Mouse (Mus musculus) WW6 (cell line): Measurements from ENCODE around the gene Tmprss4.
A peak's percentile ranks its signal among the peaks of the same experiment; 100 is the strongest.

Source experiments
- DNase-seq: peaks from one replicate; pipeline ENCODE4 v3.0.0-alpha.2; 2013; ENCODE audit warnings: low read depth, low spot score

Gene Tmprss4

DNA sequence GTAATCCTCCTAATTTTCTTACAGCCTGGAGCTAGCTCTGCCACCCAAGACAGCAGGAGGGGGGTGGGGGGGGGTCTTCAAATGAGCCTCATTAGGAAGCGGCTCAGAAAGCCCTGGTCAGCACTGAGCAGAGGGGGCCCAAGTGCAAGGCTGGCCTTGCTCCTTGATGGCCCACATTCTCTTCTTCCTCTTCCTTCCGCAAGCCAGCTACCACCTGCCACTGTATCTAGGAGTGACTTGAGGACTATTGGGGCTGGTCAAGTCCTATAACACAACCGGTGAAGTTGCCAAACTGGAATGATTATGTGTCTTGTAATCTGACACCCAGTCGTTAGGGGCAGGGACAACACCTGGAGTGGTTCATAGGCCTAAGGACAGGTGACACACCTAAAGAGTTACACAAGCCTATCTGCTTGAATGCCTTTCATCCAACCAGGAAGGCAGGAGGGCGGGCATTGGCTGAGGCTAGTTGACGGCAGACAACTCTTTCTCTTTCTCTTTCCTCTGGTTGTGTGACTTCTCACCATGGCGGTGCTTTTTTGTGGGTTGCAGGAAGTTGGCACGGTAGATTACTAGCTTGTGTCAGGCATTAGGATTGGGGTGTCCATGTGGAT, at the start of gene Tmprss4:
Gene Tmprss4 (minus strand): TSS at position 296 of the 614 bp plus-strand sequence.
- no peak for DNase-seq

DNA sequence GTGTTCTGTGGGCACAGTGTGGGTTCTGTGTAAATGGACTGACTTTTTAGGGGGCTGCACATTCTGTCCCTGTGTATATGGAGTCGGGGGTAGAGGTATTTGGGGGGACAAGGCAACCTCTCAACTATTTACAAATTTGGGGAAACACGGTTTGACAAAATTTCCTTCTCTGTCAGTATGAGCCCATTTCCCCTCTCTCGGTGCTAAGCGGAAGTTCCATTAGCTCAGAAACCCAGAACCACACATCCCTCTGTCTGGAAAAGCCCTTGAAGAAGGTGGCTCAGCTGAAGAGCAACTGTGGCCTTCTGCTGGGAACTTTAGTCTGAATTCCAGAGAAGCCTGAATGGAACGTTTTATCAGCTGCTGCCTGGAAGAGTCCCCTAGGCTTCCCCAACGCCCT, 48.5 kb upstream of the Tmprss4 start:
- no peak for DNase-seq

DNA sequence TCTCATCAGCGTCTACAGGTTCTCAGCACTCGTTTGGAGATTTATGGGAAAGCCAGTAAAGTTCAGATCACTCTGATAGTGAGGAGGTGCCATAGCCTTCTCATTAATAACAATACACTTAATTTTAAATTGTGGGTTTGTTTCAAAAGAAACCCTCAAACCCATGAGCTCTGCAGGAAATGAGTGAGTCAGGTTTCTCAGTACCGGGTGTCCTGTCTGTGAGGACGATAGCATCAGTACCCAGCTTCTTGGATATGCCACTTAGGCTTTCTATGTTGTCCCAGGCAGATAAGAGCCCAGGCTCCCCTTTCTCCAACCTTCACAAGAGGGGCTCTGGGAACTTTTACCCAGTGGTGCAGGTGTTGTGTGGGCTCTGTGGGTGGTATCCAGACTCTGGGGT, 48.1 kb upstream of the Tmprss4 start:
- DNase-seq = no peak

DNA sequence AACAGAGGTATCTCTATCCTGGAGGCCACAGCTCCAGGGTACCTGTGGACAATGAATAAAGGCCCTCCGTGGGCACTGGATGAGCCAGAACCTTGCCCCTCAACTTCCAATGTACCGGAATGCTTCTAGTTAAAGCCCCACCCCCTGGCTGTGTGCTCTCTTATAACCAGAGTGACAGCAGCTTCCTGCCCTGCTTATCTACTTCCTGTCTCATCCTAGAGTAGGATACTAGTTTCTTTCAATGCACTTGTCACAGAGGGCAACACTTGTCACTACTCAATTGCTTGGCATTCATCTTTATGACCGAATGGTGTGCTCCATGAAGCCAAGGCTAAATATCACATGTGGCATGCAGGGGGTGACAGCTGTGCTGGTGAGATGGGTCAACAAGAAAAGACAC, 47.4 kb upstream of the Tmprss4 start:
- no peak for DNase-seq

DNA sequence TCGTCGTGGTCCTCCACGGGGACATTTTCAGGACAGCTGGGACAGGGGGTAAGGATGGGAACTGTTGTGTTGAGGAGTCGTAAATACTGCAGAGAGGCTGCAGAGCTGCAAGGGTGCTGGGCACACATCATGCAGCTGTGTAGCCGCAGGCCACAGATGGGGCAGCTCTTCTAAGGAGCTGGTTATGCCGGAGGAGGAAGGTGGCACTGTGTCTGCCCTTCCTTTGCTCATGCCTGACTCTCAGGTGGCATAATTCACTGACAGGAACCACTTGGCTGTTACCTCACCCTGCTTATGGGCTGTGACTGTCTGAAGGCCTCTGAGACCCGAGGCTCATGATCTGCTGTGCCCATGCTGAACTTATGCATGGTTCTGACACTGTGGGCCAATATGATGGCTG, 46.4 kb upstream of the Tmprss4 start:
- no peak for DNase-seq

DNA sequence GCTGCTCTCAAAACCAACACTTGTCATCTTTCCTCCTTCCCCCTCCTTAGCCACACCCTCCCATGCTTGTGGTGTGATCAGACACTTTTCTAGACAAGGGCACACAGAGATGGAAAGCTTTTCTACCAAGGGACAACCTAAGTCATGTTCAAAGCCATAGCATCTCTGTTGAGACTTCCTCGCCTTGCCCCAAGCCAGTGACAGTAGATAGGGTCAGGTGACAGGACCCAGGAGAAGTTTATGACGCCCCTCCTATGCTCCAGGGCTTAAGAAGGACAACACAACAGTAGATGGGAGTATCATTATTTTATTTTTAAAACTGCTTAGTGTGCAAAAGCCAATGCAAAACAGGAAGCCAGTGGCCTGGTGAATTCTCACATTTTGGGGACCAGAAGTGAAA, 43.6 kb upstream of the Tmprss4 start:
- DNase-seq = no peak

DNA sequence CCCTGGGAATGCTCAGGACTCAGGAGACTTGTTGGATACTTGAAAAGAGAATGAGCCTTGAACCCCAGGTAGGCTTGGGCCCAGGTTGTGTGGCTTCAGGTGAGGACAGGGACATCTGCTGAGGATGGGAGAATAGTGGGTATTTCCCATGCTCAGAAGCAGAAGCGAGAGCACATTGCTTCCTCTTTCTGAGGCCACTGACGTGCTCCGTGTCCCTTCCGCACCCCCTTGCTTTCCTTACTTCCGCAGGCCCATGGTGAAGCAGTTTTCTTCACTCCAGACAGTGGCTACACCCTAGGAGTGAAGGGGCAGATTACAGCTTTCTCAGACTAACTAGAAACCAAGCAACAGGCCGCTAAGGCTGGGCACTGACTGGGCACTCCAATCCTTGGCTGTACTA, 42.2 kb upstream of the Tmprss4 start:
- no peak for DNase-seq

DNA sequence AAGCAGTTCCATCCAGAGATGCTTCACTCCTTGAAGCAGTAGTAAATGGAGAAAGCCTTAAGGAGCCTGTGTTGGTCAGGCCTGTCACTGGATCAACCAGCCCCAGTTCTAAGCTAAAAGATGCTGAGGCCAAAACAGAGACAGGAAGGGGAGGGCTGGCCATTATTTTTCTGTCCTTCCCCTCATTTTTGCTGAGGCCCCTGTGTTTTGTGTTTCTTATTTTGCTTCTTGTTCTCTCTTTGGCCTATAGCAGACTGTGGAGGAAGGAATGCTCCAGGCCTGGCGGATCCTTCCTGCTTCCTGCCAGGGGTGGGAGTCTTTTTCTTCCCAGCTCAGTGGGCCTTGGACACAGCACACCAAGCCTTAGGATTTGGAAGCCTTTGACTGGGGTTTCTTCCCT, 41.5 kb upstream of the Tmprss4 start:
- no peak for DNase-seq

DNA sequence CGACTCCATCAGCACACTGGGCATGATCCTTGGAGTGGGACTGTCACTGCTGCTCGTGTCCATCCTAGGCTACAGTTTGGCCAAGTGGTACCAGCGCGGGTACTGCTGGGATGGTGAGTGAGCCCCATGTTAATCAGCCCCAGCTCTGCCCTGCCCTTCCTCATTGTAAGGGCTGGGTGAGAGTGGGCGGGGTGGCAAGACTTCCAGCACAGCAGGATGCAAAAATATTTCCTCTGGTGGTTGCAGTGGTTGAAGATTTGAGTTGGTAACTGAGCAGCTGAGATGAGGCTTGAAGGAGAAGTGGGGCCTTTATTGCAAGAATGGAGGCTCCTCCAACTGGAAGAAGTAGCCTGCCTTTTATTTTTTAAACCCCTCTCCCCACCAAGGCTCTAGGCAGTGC, 37.5 kb upstream of the Tmprss4 start:
- no peak for DNase-seq

DNA sequence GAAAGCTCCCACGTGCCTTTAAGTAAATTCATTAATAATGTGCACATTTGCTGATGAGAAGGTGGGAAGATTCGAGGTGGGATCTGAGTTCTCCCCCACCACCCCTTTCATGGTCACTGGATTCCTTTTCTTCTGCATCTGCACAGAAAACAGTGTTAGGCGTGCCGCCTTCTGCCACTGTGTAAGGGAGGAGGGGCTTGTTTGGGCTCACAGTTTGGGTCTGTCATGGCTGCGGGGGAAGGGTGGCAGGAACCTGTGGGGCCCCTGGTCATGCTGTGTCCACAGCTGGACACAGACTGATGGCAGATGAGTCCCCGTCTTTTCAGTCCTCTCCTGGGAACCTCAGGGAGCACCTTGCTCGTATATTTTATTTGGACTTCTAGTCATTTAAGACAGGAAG, 32.9 kb upstream of the Tmprss4 start:
- DNase-seq = no peak

DNA sequence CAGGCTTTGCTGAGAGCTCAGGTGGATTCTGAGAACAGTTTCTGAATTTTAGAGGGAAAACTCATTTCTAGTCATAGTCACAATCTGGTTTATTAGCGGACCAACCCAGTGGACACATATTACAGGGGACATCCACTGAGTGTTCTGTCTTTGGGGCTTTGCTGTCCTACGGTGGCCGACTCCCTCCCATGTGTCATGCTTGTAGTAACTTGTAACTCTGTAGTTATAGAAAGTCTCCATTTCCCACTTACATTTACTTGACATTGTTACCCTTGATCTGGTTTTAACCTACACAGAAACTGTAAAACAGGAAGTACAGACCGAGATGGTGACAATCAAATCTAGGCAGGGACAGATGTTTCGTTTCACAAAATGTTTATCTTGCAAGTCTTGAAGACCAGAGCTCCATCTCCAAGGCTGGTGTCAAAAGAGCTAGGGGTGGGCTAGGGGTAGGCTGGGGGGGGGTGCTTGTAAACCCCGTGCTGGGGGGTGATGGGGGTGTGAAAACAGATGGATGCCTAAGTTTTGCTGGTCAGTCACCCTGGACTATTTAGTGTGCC, 31.9 kb upstream of the Tmprss4 start:
- DNase-seq = no peak

DNA sequence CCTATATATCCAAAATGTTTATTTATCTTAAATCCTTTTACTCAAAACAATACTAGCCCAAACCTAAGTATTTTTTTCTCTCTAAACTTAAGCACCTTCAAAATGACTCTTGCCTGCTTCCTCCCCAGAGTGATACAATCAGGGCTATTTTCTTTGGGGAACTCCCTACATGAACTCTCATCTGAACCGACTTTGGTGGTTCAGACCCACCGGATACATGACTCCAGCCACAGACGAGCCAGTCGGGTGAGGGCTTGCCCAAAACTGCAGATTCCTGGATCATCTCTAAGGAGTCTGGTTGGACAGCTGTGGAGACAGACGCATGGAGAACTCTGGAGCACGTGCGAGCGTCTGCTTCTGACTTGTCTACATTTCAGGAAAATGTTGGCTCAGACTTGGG, 25.5 kb upstream of the Tmprss4 start:
- DNase-seq = no peak

DNA sequence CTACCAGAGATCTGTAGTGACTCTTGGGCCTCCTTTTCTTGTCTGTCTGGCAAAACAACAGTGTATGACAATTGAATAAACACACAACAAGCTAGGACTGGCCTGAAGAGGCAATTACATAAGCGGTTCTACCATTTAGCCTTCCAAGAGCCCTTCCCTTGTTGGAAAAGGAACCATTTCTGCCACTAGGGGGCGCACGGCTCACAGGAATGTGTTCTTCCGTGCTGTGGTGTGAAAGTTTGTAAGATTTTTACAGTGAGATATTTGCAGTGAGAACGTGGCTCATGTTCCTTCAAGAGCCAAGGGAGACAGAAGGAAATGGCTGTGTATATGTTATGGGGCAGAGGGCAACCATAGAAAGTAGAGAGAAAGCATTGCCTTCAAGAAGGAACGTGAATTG, 17.7 kb upstream of the Tmprss4 start:
- peak; percentile 34 for DNase-seq

DNA sequence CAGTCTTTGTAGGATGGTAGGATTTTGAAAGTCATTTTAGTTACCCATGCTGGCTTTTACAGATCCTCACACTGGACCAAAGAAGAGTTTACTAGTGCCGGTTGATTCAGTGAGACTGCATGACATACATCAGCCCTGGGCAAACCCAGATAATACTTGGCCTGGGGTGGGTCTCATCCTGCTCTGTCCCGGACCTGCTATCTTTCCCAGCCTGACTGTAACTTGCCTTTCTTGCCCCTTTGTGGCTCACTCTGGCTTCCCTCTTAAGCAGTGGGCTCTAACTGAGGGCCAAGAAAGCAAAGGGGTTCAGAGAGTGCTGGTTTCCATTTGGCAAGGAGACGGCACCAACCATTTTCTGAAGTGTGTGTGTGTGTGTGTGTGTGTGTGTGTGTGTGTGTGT, 15.8 kb upstream of the Tmprss4 start:
- no peak for DNase-seq

DNA sequence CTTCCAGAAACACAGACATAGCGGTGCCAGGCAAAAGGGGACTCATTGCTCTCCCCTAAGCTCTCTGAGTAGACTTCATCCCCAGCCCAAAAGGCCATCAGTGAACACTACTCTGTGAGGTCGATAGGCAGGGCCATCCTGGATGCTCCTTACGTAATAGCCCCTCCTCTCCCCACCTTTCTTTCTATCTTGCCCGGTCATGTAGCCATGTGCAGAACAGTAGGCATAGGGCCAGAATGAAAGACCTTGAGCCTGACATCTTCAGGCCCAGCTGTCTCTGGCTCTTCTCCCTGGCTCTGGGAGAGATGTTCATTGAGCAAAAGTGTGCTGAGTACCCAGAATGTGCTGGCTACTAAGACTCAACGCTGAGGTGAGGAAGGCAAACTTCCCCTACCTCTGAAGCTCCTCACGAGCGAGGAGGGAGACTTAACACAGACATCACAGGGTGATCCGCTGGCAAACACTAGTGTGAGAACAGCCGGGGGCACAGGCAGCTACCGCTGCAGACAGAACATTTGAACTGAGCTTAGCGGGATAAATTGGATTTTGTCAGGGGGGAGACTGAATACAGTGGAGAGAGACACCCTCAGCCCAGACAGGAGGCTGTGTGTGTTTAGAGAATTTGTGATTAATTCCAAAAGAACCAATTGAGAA, 11.8 kb upstream of the Tmprss4 start:
- no peak for DNase-seq

DNA sequence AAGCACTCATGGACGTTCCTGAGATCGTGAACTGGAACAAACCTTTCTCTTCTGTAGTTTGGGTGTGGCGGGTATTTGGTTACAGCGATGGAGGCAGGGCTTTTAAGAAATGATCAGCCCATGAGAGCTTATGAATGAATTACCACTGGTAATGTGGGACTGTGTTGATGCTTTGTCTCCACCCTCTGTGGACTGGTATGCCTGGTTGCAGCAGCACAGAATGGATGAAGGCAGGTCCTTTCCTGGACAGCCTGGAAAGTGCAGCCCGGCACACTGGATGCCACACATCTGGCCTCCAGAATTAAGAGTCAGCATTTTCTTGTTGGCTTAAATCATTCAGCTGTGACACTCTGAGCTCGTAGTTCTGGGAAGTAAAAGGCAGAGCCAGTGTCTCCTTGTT, 8.1 kb upstream of the Tmprss4 start:
- DNase-seq = no peak

DNA sequence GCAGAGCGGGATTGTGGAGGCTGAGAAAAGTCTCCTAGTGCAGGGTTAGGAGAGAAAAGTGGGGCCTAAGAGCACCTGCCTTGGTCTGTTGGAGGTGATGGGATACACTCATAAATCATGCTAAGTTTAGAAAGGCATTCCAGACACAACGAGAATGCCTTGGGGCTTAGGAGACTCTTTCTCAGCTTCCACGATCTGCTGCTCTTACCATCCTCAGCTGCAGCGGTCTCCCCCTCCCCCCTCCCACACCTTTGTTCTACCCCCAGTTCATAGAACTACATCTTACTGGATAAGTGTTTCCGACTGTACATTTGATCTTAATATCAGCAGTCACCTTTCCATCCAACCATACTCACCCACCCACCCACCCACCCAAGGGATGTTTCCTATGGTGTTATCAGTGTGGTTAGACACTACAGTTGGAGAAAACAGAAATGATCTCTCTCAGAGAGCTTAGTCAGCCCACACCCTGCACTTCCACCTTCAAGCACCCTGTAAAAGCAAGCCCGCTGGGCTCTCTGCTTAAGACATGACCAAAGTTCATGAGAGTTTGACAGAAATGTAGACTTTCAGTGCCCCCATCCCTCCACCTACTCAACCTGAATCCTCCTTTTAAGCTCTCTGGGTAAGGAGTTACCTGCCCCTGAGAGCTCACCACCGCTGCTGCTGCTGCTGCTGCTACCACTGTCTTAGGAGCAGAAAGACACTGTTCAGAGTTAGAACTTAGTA, 3.3 kb upstream of the Tmprss4 start:
- no peak for DNase-seq

DNA sequence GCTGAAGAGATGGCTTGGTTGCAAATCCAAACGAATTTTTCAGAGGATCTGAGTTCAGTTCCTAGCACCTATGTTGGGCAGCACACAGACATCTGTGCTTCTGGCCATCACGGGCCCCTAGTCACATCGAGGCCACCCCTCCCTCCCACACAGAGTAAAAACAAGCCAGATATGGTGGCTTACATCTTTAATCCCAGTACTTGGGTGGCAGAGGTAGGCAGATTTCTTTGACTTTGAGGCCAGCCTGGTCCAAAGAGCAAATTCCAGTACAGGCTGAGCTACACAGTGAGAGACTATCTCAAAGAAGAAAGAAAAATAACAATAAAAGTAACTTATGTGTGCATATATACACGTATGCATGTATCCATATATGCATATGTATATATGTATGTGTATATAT, 2.2 kb upstream of the Tmprss4 start:
- DNase-seq = no peak

DNA sequence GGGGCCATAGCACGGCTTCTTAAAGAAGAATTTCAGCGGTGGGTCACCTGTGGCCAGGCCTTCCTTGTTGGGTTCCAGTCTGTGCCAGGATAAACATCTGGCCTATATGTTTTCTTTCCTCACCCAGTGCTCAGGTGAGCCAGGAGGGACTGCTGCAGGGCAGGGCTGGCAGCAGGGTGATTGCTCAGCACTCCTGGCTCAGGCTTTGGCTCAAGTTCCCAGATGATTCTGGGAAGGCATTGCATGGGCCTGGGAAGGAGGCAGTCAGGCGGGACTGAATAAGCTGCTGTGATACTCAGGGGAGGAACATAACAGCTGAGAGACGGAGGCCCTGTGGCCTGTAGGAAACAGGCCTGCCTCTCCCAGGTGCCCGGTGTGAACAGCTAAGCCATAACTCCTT, 1.3 kb upstream of the Tmprss4 start:
- no peak for DNase-seq

DNA sequence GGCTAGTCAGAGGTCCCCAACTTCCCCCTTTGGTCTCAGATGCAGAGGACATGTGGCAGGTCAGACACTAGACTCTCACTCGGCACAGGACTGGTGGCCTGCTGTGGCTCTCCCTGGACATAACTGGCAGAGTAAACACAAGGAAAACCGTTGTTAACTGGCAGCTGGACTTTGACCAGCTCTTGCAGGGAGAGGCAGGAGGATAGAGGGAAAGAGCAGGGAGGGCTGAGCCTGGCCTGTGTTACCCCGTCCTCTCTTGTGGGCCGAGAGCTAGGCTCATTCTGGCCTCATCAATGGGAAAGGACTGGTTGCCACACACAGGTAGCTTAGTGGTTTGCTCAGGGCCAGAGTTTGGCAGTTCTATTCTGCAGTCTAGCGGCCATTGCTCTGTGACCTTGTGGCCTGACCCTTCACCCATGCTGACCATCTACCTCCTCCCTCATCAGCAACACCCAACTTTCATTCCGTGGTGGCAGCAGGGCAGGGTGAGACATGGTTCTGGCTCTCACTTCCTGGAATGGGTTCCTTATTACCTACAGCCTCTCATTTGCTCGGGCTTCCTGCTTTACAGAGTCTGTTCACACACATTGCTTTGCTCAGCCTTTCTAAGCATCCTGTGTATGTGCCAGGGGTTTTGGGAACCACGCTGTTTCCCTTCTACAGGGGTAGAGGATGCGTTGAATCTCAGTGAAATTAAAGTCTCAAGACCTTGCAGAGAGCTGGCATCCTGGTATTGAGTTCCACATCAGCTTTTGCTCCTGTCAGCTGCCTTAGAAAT, 1.7 kb downstream of the Tmprss4 start:
- no peak for DNase-seq

DNA sequence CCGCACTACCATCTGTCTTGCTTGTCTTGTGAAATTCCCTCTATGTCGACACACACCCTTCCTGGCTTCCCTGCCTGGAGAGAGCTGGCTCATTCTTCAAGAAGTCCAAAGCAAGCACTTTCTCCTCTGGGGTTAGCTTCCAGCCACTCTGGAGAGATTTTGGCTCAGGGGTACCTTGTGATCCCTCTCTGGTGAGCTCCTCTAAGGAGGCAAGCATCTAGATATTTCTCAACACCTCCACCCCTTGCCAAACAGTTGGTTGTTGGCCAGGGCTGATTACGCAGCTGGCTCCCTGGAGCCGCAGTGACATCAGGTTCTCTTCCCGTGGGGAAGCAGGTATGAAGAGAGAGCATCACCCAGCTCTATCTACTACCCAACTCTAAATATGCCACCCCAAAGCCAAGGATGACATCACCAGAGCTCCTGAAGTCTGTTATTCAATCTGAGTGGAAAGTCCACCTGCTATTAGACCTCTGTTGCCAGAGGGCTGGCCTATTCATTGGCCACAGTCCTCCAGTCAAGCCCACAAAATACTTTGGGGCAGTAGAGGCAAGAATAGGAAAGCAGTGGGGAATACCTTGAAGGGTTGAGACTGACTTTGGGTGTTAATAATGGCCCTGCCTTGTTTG, 2.5 kb downstream of the Tmprss4 start:
- DNase-seq = no peak

DNA sequence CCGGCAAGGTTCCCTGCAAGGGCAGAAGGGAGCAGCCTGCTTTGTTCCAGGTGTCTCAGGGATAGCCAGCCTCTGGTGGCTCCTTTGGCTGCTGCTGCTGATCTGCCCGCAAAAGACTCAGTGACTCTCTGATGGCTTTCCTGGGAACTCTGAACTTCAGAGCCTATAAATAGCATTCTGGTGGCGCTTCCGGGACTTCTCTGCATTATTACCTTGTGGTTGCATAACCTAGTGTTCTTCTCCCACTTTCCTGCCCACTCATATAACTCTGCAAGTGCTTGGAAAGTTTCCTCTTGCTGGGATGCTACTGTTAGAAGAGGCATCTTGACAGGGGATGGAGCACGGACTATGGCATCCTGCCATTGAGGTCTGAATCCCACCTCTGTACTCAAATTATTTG, 6.3 kb downstream of the Tmprss4 start:
- DNase-seq = no peak
